Mouse (Mus musculus) monocyte, adult 5-6 weeks (primary cell): ENCODE measurements around the gene Ptcra. TPM values are rescaled to one million over a fixed set of nuclear protein-coding genes. Genes with fewer than 3 reads are reported as not detected.

ENCODE experiments used
- total RNA-seq: library from RNA; stranded (forward); fragments of 200-1000, 200-491, 200-594 nt; gene quantifications from 3 replicates; pipeline ENCODE4 v1.2.3, GENCODE M21; 2017

Ptcra gene
- total RNA-seq, 1 experiment from 2014 or later, result 0.38 TPM

Other genes starting within 250 kb of the Ptcra start
- 4.4 to 7.6 TPM (median 4.9 TPM) in 3 replicates for gene Cul9, start 217.3 kb downstream of the Ptcra start, total RNA-seq
- gene Srf, start 207.5 kb downstream of the Ptcra start, total RNA-seq, result 24.8 to 46.0 TPM (median 36.6 TPM) in 3 replicates
- gene Ptk7, start 134.2 kb downstream of the Ptcra start, total RNA-seq, result not detected in 3 replicates
- 15.6 to 18.9 TPM (median 18.5 TPM) in 3 replicates for gene Klc4, start 117.7 kb downstream of the Ptcra start, total RNA-seq
- 26.1 to 33.3 TPM (median 28.5 TPM) in 3 replicates for gene Mrpl2, start 117.5 kb downstream of the Ptcra start, total RNA-seq
- 2.0 to 3.2 TPM (median 3.2 TPM) in 3 replicates for gene Cul7, start 113.4 kb downstream of the Ptcra start, total RNA-seq
- 52.8 to 99.5 TPM (median 65.5 TPM) in 3 replicates for gene Rrp36, start 89.4 kb downstream of the Ptcra start, total RNA-seq
- gene Mea1, start 84.9 kb downstream of the Ptcra start, total RNA-seq, result 79.9 to 102 TPM (median 82.5 TPM) in 3 replicates
- 24.6 to 30.1 TPM (median 28.5 TPM) in 3 replicates for gene Klhdc3, start 82.8 kb downstream of the Ptcra start, total RNA-seq
- gene Ppp2r5d, start 58.6 kb downstream of the Ptcra start, total RNA-seq, result 24.4 to 34.6 TPM (median 30.2 TPM) in 3 replicates
- 5.4 to 11.1 TPM (median 10.3 TPM) in 3 replicates for gene Pex6, start 52.2 kb downstream of the Ptcra start, total RNA-seq
- gene Gnmt, start 34.5 kb downstream of the Ptcra start, total RNA-seq, result 2.2 to 3.4 TPM (median 3.1 TPM) in 3 replicates
- gene Cnpy3, start 11.5 kb downstream of the Ptcra start, total RNA-seq, result 88.2 to 109 TPM (median 106 TPM) in 3 replicates
- 4.2 to 8.7 TPM (median 4.2 TPM) in 3 replicates for gene 2310039H08Rik, start 8.9 kb upstream of the Ptcra start, total RNA-seq
- gene Rpl7l1, start 19.0 kb upstream of the Ptcra start, total RNA-seq, result 87.5 to 121 TPM (median 88.0 TPM) in 3 replicates
- 15.0 to 38.1 TPM (median 25.2 TPM) in 3 replicates for gene Bicral, start 94.8 kb upstream of the Ptcra start, total RNA-seq
- gene Tbcc, start 127.0 kb upstream of the Ptcra start, total RNA-seq, result 6.9 to 17.1 TPM (median 7.5 TPM) in 3 replicates
- gene Prph2, start 146.7 kb upstream of the Ptcra start, total RNA-seq, result not detected in 3 replicates
- gene Ubr2, start 246.8 kb upstream of the Ptcra start, total RNA-seq, result 45.5 to 87.7 TPM (median 46.5 TPM) in 3 replicates